Comparison of ENCODE assay signal across 25 mouse cellular contexts in the genomic region with DNA sequence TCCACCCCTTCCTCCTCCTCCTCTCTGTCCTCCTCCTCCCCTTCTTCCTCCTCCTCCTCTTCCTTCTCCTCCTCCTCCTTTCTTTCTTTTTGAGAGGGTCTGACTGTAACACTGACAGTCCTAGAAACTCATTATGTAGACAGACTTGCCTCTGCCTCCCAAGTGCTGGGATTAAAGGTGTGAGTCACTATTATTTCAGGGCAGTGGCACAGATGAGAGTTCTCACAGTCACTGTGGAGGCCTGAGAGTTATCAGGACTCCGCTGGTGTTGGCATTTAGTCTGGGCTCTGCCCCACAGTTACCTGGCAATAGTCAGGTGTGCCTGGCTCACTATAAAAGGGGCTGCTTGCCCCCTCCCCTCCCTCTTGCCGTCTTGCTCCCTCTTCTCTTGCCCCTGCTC. TPM values are rescaled to one million over a fixed set of nuclear protein-coding genes. Genes with fewer than 3 reads are reported as not detected.
DNase-seq lines count a peak whose midpoint lies in the region; ATAC-seq and TF ChIP-seq lines count a peak whose summit lies in the region.
"Had no signal": no experiment of that assay in that cellular context is flagged by ENCODE, and none has a peak within 500 bp of the region (broad histone marks: within the 10 kb centered on the region; RNA-seq: fewer than 3 reads in every experiment).

No protein-coding gene starts in this region.

- no peaks in the 10 kb centered on the region for H3K27me3 ChIP-seq in heart, embryonic 16.5 days (ENCODE audit: control insufficient read depth, insufficient read depth, low read length)
- H3K27me3 ChIP-seq in lung, embryonic 15.5 days: no peaks in the 10 kb centered on the region
- no peaks in the 10 kb centered on the region for H3K27me3 ChIP-seq in Patski
- no peaks in the 10 kb centered on the region for H3K27me3 ChIP-seq in stomach, embryonic 14.5 days (ENCODE audit: control insufficient read depth, insufficient read depth, low read length)
- no peaks in the 10 kb centered on the region for H3K27me3 ChIP-seq in thymus, adult 2 months (ENCODE audit: control insufficient read depth, insufficient read depth, low read length)
- H3K27me3 ChIP-seq: forebrain, embryonic 13.5 days; heart, embryonic 12.5 days; limb, embryonic 13.5 days had no signal

- TF ChIP-seq CTCF in Patski (IDR thresholded peaks at IDR 0.05): no peak
- TF ChIP-seq CTCF in thymus, adult 2 months (IDR thresholded peaks at IDR 0.05; ENCODE audit: borderline replicate concordance, control insufficient read depth, extremely low read depth, insufficient read depth, low read length, poor library complexity): no peak

- in situ Hi-C loops in Patski (cut with MboI; ENCODE audit: low pct_unique_long_range_greater_than_20kb): no loop called here

- H3K9ac ChIP-seq in heart, embryonic 16.5 days (ENCODE audit: low read length): no peak overlapping the region
- H3K9ac ChIP-seq in lung, embryonic 15.5 days: no peak overlapping the region
- no peak overlapping the region for H3K9ac ChIP-seq in stomach, embryonic 14.5 days (replicated peaks; ENCODE audit: low read depth, low read length)
- H3K9ac ChIP-seq: forebrain, embryonic 13.5 days; heart, embryonic 12.5 days; limb, embryonic 13.5 days had no signal

- 26% methylated on average over 2 of the region's 2 CpGs for WGBS in heart, embryonic 16.5 days
- WGBS in lung, embryonic 15.5 days: 50% methylated on average over 2 of the region's 2 CpGs
- WGBS in stomach, embryonic 14.5 days: 57% methylated on average over 2 of the region's 2 CpGs
- WGBS in thymus, adult 2 months: 89% methylated on average over 2 of the region's 2 CpGs

- no peak overlapping the region for H3K4me2 ChIP-seq in heart, embryonic 16.5 days (ENCODE audit: low read depth, low read length)
- no peak overlapping the region for H3K4me2 ChIP-seq in lung, embryonic 15.5 days
- H3K4me2 ChIP-seq in stomach, embryonic 14.5 days (replicated peaks; ENCODE audit: low read depth, low read length): no peak overlapping the region
- H3K4me2 ChIP-seq: forebrain, embryonic 13.5 days; heart, embryonic 12.5 days; limb, embryonic 13.5 days; liver, embryonic 11.5 days had no signal

- no peaks in the 10 kb centered on the region for H3K9me3 ChIP-seq in heart, embryonic 16.5 days (replicated peaks; ENCODE audit: control insufficient read depth, low read length)
- H3K9me3 ChIP-seq in lung, embryonic 15.5 days: no peaks in the 10 kb centered on the region
- no peaks in the 10 kb centered on the region for H3K9me3 ChIP-seq in stomach, embryonic 14.5 days (ENCODE audit: control insufficient read depth, low read depth, low read length)
- H3K9me3 ChIP-seq: forebrain, embryonic 13.5 days; heart, embryonic 12.5 days; limb, embryonic 13.5 days had no signal

- DNase-seq in heart, adult 18-20 months: no peak
- no peak for DNase-seq in lung, postnatal 36 days
- no peak for DNase-seq in Patski (ENCODE audit: low read depth, low spot score)
- DNase-seq in spleen, postnatal 4 days (ENCODE audit: low spot score in 2 of 2): no peak
- DNase-seq in thymus, adult 2 months: no peak
- DNase-seq: adrenal gland, postnatal 25 days; cerebellum, adult 18-20 months; cerebellum, postnatal 14 days; gastrocnemius, postnatal 25 days; heart, adult 2 months; heart, postnatal 10 days; kidney, postnatal 4 days; midbrain, embryonic 14.5 days; right cerebral cortex, postnatal 25 days; thymus, postnatal 25 days had no signal

- TF ChIP-seq POLR2A in thymus, adult 2 months (IDR thresholded peaks at IDR 0.05; ENCODE audit: control insufficient read depth, extremely low read depth, insufficient read depth, low read length, poor library complexity): no peak

- H3K27ac ChIP-seq in heart, embryonic 16.5 days (ENCODE audit: low read length): no peak overlapping the region
- H3K27ac ChIP-seq in lung, embryonic 15.5 days: peak overlapping the region; percentile 59
- H3K27ac ChIP-seq in stomach, embryonic 14.5 days (ENCODE audit: low read length): peak overlapping the region; percentile 10; the same call in 1 of the 2 replicates
- H3K27ac ChIP-seq in thymus, adult 2 months (ENCODE audit: control insufficient read depth, insufficient read depth, low read length): no peak overlapping the region
- H3K27ac ChIP-seq: forebrain, embryonic 13.5 days; heart, adult 2 months; limb, embryonic 13.5 days; macrophage had no signal

- ATAC-seq in heart, embryonic 16.5 days (replicated peaks; ENCODE audit: extremely low read depth, insufficient read depth, low FRiP score): 0 out of 2 replicates have a peak, but pooled peaks have one; percentile 41
- peak; percentile 40; the same call in 1 of the 2 replicates for ATAC-seq in lung, embryonic 15.5 days (ENCODE audit: borderline replicate concordance, extremely low read depth, low FRiP score, low TSS enrichment)
- ATAC-seq in Patski: peak; percentile 57
- ATAC-seq in stomach, embryonic 14.5 days (ENCODE audit: insufficient number of reproducible peaks, insufficient read depth, low FRiP score, low read depth): peak; percentile 50; the same call in 1 of the 2 replicates
- ATAC-seq: forebrain, embryonic 13.5 days; hindbrain, embryonic 16.5 days had no signal

- H3K4me1 ChIP-seq in heart, embryonic 16.5 days (ENCODE audit: control insufficient read depth, insufficient read depth, low read length): no peaks in the 10 kb centered on the region
- peaks cover 17% of the 10 kb centered on the region for H3K4me1 ChIP-seq in lung, embryonic 15.5 days
- no peaks in the 10 kb centered on the region for H3K4me1 ChIP-seq in stomach, embryonic 14.5 days (ENCODE audit: control insufficient read depth, insufficient read depth, low read length)
- H3K4me1 ChIP-seq in thymus, adult 2 months (replicated peaks; ENCODE audit: control insufficient read depth, insufficient read depth, low read length): no peaks in the 10 kb centered on the region
- H3K4me1 ChIP-seq: forebrain, embryonic 13.5 days had no signal

- no peak overlapping the region for H3K4me3 ChIP-seq in heart, embryonic 16.5 days (ENCODE audit: low read length)
- H3K4me3 ChIP-seq in lung, embryonic 15.5 days: no peak overlapping the region
- no peak overlapping the region for H3K4me3 ChIP-seq in stomach, embryonic 14.5 days (ENCODE audit: low read depth, low read length)
- H3K4me3 ChIP-seq in thymus, adult 2 months (ENCODE audit: control insufficient read depth, insufficient read depth, low read length): no peak overlapping the region
- H3K4me3 ChIP-seq: forebrain, embryonic 13.5 days; heart, adult 2 months; heart, embryonic 12.5 days; limb, embryonic 13.5 days had no signal

- no peaks in the 10 kb centered on the region for H3K36me3 ChIP-seq in heart, embryonic 16.5 days (ENCODE audit: control insufficient read depth, insufficient read depth)
- no peaks in the 10 kb centered on the region for H3K36me3 ChIP-seq in lung, embryonic 15.5 days
- no peaks in the 10 kb centered on the region for H3K36me3 ChIP-seq in stomach, embryonic 14.5 days (ENCODE audit: control insufficient read depth, insufficient read depth, low read length)
- no peaks in the 10 kb centered on the region for H3K36me3 ChIP-seq in thymus, adult 2 months (ENCODE audit: control insufficient read depth, insufficient read depth, low read length)
- H3K36me3 ChIP-seq: heart, embryonic 12.5 days; limb, embryonic 13.5 days had no signal

- POLR2A ChIA-PET in Patski (lab: Charles Lee): no interaction called here

- CTCF ChIA-PET in Patski (lab: Charles Lee): no interaction called here

RNA-seq across cellular contexts. Expression of a gene that starts 25.8 kb away (rescaled TPM):
- polyA plus RNA-seq in heart, embryonic 16.5 days (2015; fragmentation: Nextera tagmentation; extraction: Ambion mirVana): 11.3 and 11.8 TPM in 2 replicates
- total RNA-seq in heart, adult 18-20 months (2021): 10 to 100 TPM; 30.8 to 32.2 TPM
- polyA plus RNA-seq in lung, embryonic 15.5 days (2015; fragmentation: Nextera tagmentation; extraction: Ambion mirVana): 9.6 and 9.7 TPM in 2 replicates
- 22.2 TPM for polyA plus RNA-seq in Patski (2021)
- polyA plus RNA-seq in stomach, embryonic 14.5 days (2014; fragmentation: Nextera tagmentation; extraction: Ambion mirVana): 8.1 and 10.2 TPM in 2 replicates
- 3.9 and 5.3 TPM in 2 replicates for polyA plus RNA-seq in thymus, adult 2 months (2012; rRNA removed)
- total RNA-seq: MEL had no signal

Comparison
In these comparisons a context has a peak if more than half of its experiments do, and no peak if none do; other contexts are left out.
1. H3K27ac ChIP-seq: peak in lung, embryonic 15.5 days (single experiment) and stomach, embryonic 14.5 days (single experiment); none in heart, embryonic 16.5 days (single experiment) and thymus, adult 2 months (single experiment).
2. Peak in every context shown above with its lines, with median percentiles within 50 percentile points of each other: ATAC-seq.